Mouse (Mus musculus) hindlimb bud, embryonic 11.5 days (tissue): ENCODE data around the gene Rsph9.

Source experiments
- DNase-seq: peaks from one replicate; pipeline ENCODE4 v3.0.0-alpha.2; 2012; ENCODE audit warnings: low read depth, low spot score; ENCODE audit errors: extremely low spot score

The Rsph9 gene

DNA sequence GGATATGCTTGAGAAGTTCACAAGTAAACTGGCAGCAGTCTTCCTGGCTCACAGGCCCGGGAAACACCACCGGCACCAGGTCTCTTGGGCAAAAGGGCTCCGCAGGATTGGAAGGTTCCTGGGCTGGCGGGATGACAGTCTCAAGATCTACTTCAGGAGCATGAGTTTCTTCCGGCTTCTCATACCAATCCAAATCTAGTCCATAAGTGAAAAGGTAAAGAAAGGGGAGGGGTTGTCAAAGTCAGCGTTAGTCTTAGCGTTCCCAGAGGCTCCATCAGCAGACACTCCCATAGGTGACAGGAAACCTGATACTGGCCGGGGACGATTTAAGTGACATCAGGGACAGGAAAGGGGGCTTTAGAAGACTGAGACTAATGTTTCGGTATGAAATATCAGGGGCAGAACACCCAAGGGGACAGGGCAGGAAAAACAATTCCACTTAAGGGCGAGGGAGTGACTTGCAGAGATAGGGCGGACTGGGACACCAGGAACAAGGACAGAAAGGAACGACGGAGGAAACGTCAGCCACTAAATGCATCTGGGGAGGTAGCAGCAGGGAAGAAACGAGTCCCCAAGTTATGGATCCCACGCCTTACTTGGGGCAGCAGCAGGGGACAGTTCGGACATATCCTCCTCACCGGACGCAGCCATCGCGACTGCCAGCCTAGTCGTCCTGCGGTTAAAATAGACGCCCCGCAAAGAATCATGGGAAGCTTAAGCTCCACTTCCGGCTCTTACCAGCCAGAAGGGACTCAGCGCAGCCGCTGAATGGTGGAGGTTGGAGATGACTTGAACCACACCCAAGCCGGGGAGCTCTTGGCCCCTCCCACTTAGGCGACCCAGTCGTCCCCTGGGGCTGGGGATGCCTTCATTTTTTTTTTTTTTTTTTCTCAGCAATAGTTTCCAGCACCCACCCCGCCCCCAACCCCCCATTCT lies 9.1 kb upstream of the Rsph9 start, which contains the start of gene Mad2l1bp:
TSS of gene Mad2l1bp (minus strand) at position 707 of the 936 bp plus-strand sequence.
- no peak for DNase-seq

- no peak for DNase-seq
Measured at GRCm38 (mm10) chr17:46139872-46140271, 4.1 kb downstream of the Rsph9 start.

DNA sequence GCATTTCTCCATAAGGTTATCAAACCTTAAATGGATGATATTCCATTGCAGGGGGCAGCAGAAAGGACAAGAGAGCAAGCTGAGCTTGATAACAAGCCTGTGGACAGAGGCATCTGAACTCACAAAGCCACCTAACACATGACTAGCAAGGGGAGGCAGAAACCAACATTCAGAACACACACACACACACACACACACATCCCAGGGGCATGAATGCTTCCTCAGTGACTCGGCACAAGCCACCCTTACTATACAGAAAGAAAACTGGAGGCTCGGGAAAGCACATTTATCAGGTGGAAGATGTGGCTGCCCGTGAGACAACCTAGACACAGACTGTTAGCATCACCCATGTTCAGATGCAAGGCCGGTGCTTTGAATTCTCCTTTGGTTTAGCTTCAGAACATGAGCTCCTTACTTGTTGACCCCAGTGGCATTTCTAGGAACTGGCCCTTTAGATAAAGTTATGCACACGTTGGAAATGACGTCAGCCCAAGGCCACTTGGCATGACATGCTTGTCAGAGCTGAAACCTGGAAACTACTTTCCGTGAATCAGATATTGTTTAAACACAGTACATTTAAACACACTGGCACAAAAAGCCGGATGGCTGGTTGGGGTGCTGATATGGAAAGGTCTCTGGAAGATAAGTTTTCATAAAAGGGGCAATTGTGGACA lies 5.3 kb downstream of the Rsph9 start:
- no peak for DNase-seq

- no peak for DNase-seq
Measured at GRCm38 (mm10) chr17:46132862-46133261, 11.2 kb downstream of the Rsph9 start.

- DNase-seq, result no peak
Measured at GRCm38 (mm10) chr17:46132058-46132718, 11.8 kb downstream of the Rsph9 start.

DNA sequence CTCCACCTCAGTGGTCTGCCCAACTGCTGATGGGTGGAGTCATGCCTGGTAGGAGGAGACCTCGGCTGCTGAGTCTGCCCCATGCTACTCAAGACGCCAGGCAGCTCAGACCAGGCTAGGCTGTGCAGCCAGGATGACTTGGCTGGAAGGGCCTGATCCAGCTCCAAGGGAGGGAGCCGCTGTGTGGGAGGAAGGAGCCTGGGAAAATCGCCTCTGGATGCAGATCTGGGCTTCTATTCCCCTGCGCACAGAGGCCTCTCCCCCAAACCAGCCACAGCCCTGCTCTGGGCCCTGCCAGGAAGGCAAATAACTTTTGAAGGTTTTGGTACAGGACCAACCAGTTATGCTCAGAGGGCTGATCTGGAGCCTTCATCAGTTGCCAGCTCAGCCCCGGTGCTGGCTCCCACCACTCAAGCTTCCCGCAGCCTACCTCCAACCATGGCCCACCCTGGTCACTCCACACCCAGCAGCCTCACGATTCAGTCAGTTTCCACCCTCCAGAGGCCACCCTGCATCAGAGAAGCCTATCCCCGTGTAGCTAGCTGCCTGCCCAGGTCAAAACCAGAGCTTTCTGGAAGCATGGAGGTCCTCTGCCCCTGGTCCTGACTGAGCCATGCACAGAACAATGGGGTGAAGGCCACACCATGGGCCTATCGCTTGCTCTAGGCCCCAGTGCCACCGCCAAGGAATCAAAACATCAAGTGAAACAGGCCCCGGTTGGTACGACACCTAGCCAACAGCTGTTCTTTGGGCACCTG lies 14.1 kb downstream of the Rsph9 start:
- DNase-seq, result no peak

DNA sequence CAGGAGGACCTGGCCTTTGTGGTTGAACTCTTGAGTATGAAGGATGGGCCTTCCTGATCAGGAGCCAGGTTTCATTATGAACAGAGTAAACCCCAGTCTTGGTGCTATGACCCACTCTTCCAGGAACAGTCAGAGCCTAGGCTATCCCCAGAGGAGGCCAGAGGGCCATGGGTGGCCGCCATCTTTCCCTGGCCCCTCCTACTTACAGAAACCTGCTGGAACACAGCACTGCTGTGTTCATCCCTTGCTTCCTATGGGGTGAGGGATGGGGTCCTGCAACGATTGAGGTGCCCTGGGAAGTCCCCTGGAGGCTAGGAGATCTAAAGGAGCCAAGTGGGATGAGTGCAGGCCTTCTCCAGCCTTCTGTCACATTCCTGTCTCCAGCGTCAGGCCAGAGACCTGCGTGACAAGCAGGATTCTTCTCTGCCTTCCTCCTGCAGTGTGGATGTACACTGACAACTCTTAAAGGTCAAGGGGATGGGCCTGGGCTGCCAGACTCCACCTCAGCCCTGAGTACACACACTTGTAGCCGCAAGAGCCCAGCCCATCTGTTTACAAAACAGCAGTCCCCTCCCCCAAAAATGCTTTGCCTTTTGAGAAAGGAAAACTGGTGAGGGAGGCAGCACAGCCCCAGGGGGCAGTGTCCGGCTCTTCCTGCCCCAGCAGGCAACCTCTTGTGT lies 16.1 kb downstream of the Rsph9 start:
- DNase-seq, result no peak

- no peak for DNase-seq
Measured at GRCm38 (mm10) chr17:46126608-46127007, 17.4 kb downstream of the Rsph9 start.

DNA sequence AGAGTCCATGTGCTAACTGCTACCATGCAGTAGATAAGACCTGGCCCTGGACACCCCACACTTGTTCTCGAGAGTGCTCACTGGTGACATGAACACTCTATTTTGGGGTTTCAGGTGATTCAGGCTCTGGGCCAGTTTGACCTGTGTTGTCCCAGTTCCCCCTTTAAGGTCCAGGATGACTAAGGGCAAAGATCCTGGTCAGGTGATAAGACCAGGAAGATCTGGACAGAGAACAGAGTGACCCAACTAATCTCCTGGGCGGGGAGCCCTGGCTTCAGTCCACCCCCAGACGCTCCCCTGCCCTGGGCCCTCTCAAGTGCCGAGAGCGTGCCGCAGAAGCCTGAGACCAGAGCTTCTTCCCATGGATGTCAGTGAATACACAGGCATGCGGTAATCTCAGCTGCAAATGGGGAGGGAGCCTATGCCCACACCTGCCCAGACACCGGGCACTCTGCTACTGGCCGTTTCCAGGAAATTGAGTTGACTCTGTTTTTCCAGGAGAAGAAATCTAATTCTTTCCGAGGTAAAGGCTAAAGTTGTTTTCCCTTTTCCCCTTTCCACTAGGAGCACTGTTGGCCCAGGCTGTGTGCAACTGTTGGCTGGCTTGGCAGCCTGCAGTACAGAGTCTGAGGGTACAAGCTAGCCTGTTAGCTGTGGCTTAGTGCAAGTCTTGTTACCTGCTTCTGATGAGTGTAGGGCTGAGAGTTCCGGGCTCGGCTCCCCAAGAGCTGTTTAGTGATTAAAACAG lies 19.9 kb downstream of the Rsph9 start:
- no peak for DNase-seq

DNA sequence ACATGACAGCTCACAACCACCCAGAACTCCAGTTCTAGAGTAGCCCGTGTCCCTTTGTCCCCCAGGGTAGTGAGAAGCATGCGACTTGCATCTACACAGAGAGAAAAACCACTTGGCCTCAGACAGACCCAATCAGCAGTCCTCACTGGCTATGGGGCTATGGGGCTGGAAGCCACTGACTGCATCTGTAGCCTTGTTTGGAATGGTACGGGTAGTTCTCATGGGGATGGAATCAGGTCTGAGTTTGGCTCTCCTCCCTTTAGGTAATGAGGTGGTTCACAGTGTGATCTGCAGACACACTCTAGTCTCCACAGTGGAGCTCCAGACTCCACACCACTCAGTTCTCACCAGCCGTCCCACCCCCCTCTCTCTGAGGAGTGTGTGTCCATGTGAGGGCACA lies 20.7 kb downstream of the Rsph9 start:
- no peak for DNase-seq

DNA sequence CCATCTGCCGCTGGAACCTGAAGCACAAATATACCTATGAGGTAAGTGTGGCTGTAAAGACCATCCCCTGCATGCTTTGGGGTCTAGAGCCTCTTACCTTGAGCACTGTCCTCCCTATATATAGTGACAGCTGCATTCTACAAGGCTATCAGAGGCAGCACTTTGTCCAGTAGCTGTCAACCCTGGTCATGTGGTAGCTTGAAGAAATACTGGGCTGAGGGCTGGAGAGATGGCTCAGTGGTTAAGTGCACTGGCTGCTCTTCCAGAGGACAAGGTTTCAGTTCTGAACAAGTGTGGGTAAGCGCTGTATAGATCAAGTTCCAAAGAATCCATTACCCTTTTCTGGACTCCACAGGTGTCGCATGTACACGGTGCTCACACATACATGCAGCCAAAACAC lies 21.2 kb downstream of the Rsph9 start:
- DNase-seq, result no peak

- DNase-seq, result no peak
Measured at GRCm38 (mm10) chr17:46119641-46120040, 24.4 kb downstream of the Rsph9 start.

- DNase-seq, result no peak
Measured at GRCm38 (mm10) chr17:46118423-46118850, 25.6 kb downstream of the Rsph9 start.

GRCm38 (mm10) chr17:46117623-46118422 lies 26.2 kb downstream of the Rsph9 start:
- DNase-seq, result no peak

- DNase-seq, result no peak
Measured at GRCm38 (mm10) chr17:46116881-46117280, 27.1 kb downstream of the Rsph9 start.

- no peak for DNase-seq
Measured at GRCm38 (mm10) chr17:46116138-46116537, 27.9 kb downstream of the Rsph9 start.

- DNase-seq, result no peak
Measured at GRCm38 (mm10) chr17:46115489-46115888, 28.5 kb downstream of the Rsph9 start.

- DNase-seq, result no peak
Measured at GRCm38 (mm10) chr17:46110402-46111289, 33.4 kb downstream of the Rsph9 start, which contains the start of gene Mrps18a. Gene Mrps18a, plus strand, starts transcription at chr17:46110986.
